Mouse (Mus musculus) retina, postnatal 7 days (tissue): ENCODE measurements around the gene Sowaha.
A peak's percentile ranks its signal among the peaks of the same experiment; 100 is the strongest.
"Not testable (repeated sequence)": the region's sequence is repeated elsewhere in the genome, so short reads cannot be mapped to it uniquely, and the experiment has no call there.

Source experiments
- DNase-seq: peaks from one replicate; pipeline ENCODE4 v3.0.0-alpha.2; 2012; ENCODE audit warnings: low read depth, low spot score

Gene Sowaha

GRCm38 (mm10) chr11:53436338-53436737, 43.7 kb downstream of the Sowaha start:
- DNase-seq: no peak

DNA sequence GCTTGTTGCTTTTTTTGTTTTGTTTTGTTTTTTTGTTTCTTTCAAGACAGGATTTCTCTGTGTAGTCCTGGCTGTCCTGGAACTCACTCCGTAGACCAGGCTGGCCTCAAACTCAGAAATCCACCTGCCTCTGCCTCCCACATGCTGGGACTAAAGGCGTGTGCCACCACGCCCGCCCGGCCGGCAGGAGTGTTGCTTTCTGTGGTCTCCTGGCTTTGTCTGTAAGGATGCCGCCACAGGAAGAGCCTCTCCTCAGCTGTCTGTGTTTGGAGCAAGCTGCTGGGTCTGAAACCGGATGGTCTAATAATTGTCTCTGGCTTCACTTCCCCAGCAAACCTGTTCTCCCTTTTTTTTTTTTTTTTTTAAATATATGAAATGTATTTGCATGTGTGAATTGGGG, 44.6 kb downstream of the Sowaha start:
- DNase-seq: no peak

DNA sequence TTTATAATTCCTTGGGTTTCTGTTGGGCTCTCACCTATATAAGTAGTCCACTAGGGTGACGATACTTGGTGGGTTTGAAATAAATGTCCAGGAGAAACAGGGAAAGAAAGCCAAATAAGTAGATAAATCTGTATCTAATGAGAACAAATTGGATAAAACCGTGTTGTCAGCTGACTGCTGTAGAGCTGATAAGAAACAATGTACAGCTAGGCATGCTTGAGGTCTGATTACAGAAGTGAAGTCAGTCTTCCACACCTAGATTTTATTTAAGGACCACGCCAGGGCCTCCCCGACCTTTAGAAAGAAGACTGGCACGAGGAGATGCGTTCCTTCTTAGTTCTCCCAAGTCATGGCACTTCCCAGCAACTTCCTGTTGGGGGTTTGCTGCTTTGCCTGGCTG, 47.0 kb downstream of the Sowaha start:
- no peak for DNase-seq

- DNase-seq: no peak
Measured at GRCm38 (mm10) chr11:53431347-53432056, 48.6 kb downstream of the Sowaha start.

DNA sequence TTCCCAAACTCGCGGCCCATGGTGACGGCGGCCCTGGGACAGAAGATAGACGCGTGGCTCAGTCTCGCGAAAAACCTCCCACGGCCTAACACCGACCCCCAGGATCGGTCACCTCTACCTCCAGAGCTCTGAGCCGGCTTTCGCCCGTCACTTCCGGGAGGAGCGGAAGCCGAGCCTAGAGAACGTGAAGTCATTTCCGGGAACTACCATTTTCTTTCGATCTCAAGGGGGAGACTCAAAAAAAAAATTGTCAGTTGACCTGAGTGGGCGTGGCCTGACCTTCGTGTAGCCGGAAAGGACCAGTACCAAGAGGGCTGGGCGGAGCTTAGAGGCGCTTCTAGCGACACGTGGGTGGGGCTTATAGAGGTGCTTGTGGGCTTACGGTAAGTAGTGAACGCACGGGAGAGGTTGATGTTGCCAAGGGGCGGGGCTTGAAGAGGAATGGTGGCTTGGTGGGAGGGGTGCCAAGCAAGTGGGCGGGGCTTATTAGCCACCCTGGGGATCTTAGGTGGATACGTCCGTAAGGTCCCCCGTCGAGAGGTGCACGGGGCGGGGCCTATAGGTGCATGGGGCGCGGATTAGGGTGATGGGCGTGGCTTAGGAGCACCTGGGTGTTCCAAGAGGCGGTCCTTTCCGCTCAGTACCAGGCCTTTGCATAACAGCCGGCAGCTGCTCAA, 49.3 kb downstream of the Sowaha start, which contains the start of the genes Uqcrq and Gdf9:
TSS of gene Uqcrq (minus strand) at position 162 of the 677 bp plus-strand sequence.
TSS of gene Gdf9 (plus strand) at position 354 of the 677 bp plus-strand sequence.
- peak; percentile 100 for DNase-seq

DNA sequence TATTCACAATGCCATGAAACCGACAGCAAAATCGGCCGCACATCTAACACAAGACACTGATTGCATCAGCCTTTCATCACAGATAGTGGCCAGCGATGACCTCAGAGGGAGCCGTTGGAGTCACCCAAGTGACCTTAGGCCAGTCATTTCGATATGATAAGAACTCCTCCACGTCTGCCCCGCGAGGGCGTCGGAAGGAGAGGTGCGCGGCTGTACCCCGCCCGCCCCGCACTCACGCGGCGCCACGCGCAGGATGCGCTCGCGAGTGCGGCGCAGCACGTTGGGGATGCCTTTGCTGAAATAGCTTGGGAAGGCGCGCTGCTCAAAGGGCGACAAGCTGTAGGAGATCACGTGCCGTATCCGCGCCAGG, 49.8 kb downstream of the Sowaha start:
- DNase-seq: no peak

- DNase-seq: no peak
Measured at GRCm38 (mm10) chr11:53429182-53429581, 50.9 kb downstream of the Sowaha start.

DNA sequence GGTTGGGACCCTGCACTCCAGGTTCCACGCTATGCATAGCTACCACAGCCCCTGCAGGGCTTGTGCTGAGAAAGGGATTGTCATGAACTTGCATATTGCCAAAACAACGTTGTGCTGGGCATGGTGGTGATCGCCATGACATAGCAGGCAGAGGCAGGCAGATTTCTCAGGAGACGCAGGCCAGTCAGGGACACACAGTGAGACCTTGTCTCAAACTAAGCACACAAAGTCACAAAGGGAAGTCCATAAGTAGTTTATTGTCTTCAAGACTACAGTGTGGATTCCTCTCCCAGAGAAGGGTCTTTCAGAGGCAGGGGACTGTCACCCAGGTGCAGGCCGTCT, 51.4 kb downstream of the Sowaha start:
- no peak for DNase-seq

GRCm38 (mm10) chr11:53427993-53428715, 51.9 kb downstream of the Sowaha start:
- no peak for DNase-seq

DNA sequence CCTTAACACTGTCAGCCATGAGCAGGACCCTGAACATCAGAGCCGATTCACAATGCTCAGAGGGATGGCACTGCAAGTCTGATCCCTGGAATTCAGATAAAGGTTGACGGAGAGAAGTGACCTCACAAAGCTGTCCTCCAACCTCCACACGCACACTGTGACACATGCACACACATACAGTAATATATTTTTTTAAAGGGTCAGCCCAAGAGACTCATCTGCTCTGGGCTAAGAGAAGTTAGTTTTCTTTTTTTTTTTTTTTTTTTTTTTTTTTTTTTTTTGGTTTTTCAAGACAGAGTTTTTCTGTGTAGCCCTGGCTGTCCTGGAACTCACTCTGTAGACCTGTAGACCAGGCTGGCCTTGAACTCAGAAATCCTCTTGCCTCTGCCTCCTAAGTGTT, 53.2 kb downstream of the Sowaha start:
- not testable (repeated sequence) for DNase-seq
